Mouse (Mus musculus) heart, postnatal 0 days (tissue): ENCODE measurements around the gene Gm5617.
A peak's percentile ranks its signal among the peaks of the same experiment; 100 is the strongest.

Experiments
- CTCF ChIP-seq: IDR thresholded peaks from 2 replicates; pipeline ENCODE4 v1.5.1; 2016; ENCODE audit warnings: antibody characterized with exemption, control low read depth, low read depth
- EP300 ChIP-seq: IDR thresholded peaks from 2 replicates; pipeline ENCODE4 v1.6.1; 2016; ENCODE audit warnings: antibody characterized with exemption, low read depth

- TF ChIP-seq CTCF (no peak), EP300 (peak; percentile 32; the same call in 1 of the 2 replicates)
Measured at GRCm38 (mm10) chr9:48495548-48495932, 298 bp downstream of the Gm5617 start.
